Comparison of ENCODE assay signal across 28 mouse cellular contexts in the genomic region with DNA sequence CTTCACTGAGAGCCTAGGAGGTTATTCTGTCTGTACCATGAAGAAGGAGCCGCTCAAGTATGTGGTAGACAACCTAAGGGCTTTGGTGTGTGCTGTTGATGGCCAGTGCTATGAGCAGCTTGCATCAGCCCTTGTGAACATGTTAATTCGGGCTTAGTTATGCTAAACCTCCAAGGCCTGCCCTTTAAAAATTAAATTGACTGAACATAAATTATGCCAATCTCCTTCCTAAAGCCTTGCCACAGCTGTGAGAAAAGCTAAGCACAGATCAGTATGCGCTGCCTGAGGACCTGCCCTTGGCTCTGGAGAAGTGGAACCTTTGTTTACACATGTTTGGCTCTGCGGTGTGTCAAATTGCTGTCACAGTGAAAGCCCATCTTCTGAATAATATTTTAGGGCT.
A peak's percentile ranks its signal among the peaks of the same experiment; 100 is the strongest.
DNase-seq lines count a peak whose midpoint lies in the region; ATAC-seq and TF ChIP-seq lines count a peak whose summit lies in the region.
"Had no signal": no experiment of that assay in that cellular context is flagged by ENCODE, and none has a peak within 500 bp of the region (broad histone marks: within the 10 kb centered on the region; RNA-seq: fewer than 3 reads in every experiment).

No protein-coding gene starts in this region.

- H3K4me3 ChIP-seq in hindbrain, embryonic 12.5 days = no peak overlapping the region
- H3K4me3 ChIP-seq in hindbrain, embryonic 13.5 days = no peak overlapping the region
- no peak overlapping the region for H3K4me3 ChIP-seq in forebrain, embryonic 16.5 days (replicated peaks; ENCODE audit: low read length)
- H3K4me3 ChIP-seq in midbrain, embryonic 15.5 days = no peak overlapping the region
- H3K4me3 ChIP-seq: embryonic facial prominence, embryonic 13.5 days; erythroblast, embryonic 14.5 days; heart, embryonic 12.5 days; hindbrain, embryonic 15.5 days; intestine, embryonic 15.5 days; layer of hippocampus, adult 2 months; limb, embryonic 13.5 days; liver, embryonic 12.5 days; neural tube, embryonic 13.5 days; stomach, embryonic 15.5 days had no signal

- no peaks in the 10 kb centered on the region for H3K4me1 ChIP-seq in hindbrain, embryonic 12.5 days
- no peaks in the 10 kb centered on the region for H3K4me1 ChIP-seq in hindbrain, embryonic 13.5 days (replicated peaks)
- H3K4me1 ChIP-seq in forebrain, embryonic 16.5 days (replicated peaks; ENCODE audit: control insufficient read depth, insufficient read depth, low read length) = no peaks in the 10 kb centered on the region
- H3K4me1 ChIP-seq in midbrain, embryonic 15.5 days = 0 out of 2 replicates have a peak, but pooled peaks cover 3% of the 10 kb centered on the region
- H3K4me1 ChIP-seq: embryonic facial prominence, embryonic 13.5 days; heart, embryonic 12.5 days; hindbrain, embryonic 15.5 days; intestine, embryonic 15.5 days; limb, embryonic 13.5 days; liver, embryonic 12.5 days; neural tube, embryonic 13.5 days; stomach, embryonic 15.5 days had no signal

- peak; percentile 63 for ATAC-seq in hindbrain, embryonic 12.5 days (ENCODE audit: low FRiP score)
- no peak for ATAC-seq in hindbrain, embryonic 13.5 days (ENCODE audit: low FRiP score)
- peak; percentile 89 for ATAC-seq in forebrain, embryonic 16.5 days
- peak; percentile 89 for ATAC-seq in midbrain, embryonic 15.5 days (replicated peaks)
- ATAC-seq: intestine, embryonic 15.5 days; liver, embryonic 12.5 days; Patski had no signal

- no peaks in the 10 kb centered on the region for H3K27me3 ChIP-seq in hindbrain, embryonic 12.5 days
- H3K27me3 ChIP-seq in hindbrain, embryonic 13.5 days = no peaks in the 10 kb centered on the region
- H3K27me3 ChIP-seq in forebrain, embryonic 16.5 days (replicated peaks; ENCODE audit: control insufficient read depth, insufficient read depth, low read length) = no peaks in the 10 kb centered on the region
- H3K27me3 ChIP-seq in midbrain, embryonic 15.5 days (replicated peaks) = no peaks in the 10 kb centered on the region
- H3K27me3 ChIP-seq: embryonic facial prominence, embryonic 13.5 days; heart, embryonic 12.5 days; hindbrain, embryonic 15.5 days; intestine, embryonic 15.5 days; limb, embryonic 13.5 days; liver, embryonic 12.5 days; neural tube, embryonic 13.5 days; Patski; stomach, embryonic 15.5 days had no signal

- TF ChIP-seq POLR2A in brain, embryonic 14.5 days (IDR thresholded peaks at IDR 0.05; ENCODE audit: borderline replicate concordance, extremely low read depth, insufficient read depth, insufficient read length, poor library complexity, severe bottlenecking) = no peak

- DNase-seq in brain, embryonic 14.5 days (ENCODE audit: low read depth) = peak; percentile 74
- no peak for DNase-seq in adrenal gland, postnatal 36 days
- no peak for DNase-seq in kidney, adult 18-20 months
- DNase-seq: adrenal gland, adult 8-10 months; cerebellum, adult 2 months; cerebellum, postnatal 36 days; embryo, embryonic 11 days; heart, adult 11 months; heart, postnatal 10 days; kidney, postnatal 25 days; lung, adult 18-20 months; lung, postnatal 10 days; thymus, postnatal 25 days had no signal

- H3K9me3 ChIP-seq in hindbrain, embryonic 12.5 days (replicated peaks) = no peaks in the 10 kb centered on the region
- H3K9me3 ChIP-seq in hindbrain, embryonic 13.5 days = no peaks in the 10 kb centered on the region
- H3K9me3 ChIP-seq in forebrain, embryonic 16.5 days (ENCODE audit: control insufficient read depth, low read length) = no peaks in the 10 kb centered on the region
- no peaks in the 10 kb centered on the region for H3K9me3 ChIP-seq in midbrain, embryonic 15.5 days
- H3K9me3 ChIP-seq: embryonic facial prominence, embryonic 13.5 days; heart, embryonic 12.5 days; hindbrain, embryonic 15.5 days; intestine, embryonic 15.5 days; limb, embryonic 13.5 days; liver, embryonic 12.5 days; neural tube, embryonic 13.5 days; stomach, embryonic 15.5 days had no signal

- H3K4me2 ChIP-seq in hindbrain, embryonic 12.5 days (replicated peaks) = no peak overlapping the region
- no peak overlapping the region for H3K4me2 ChIP-seq in hindbrain, embryonic 13.5 days
- no peak overlapping the region for H3K4me2 ChIP-seq in forebrain, embryonic 16.5 days (ENCODE audit: low read length)
- no peak overlapping the region for H3K4me2 ChIP-seq in midbrain, embryonic 15.5 days
- H3K4me2 ChIP-seq: embryonic facial prominence, embryonic 13.5 days; heart, embryonic 12.5 days; hindbrain, embryonic 15.5 days; intestine, embryonic 15.5 days; limb, embryonic 13.5 days; liver, embryonic 12.5 days; neural tube, embryonic 13.5 days; stomach, embryonic 15.5 days had no signal

- H3K27ac ChIP-seq in hindbrain, embryonic 12.5 days = no peak overlapping the region
- no peak overlapping the region; the same call in 1 of the 2 replicates for H3K27ac ChIP-seq in hindbrain, embryonic 13.5 days
- no peak overlapping the region for H3K27ac ChIP-seq in forebrain, embryonic 16.5 days (ENCODE audit: low read length)
- H3K27ac ChIP-seq in midbrain, embryonic 15.5 days = peak overlapping the region; percentile 38; the same call in 1 of the 2 replicates
- H3K27ac ChIP-seq: embryonic facial prominence, embryonic 13.5 days; hindbrain, embryonic 15.5 days; intestine, embryonic 15.5 days; layer of hippocampus, adult 2 months; limb, embryonic 13.5 days; liver, embryonic 12.5 days; neural tube, embryonic 13.5 days; stomach, embryonic 15.5 days had no signal

- H3K36me3 ChIP-seq in hindbrain, embryonic 12.5 days = no peaks in the 10 kb centered on the region
- no peaks in the 10 kb centered on the region for H3K36me3 ChIP-seq in hindbrain, embryonic 13.5 days
- H3K36me3 ChIP-seq in forebrain, embryonic 16.5 days (ENCODE audit: control insufficient read depth, insufficient read depth) = no peaks in the 10 kb centered on the region
- H3K36me3 ChIP-seq in midbrain, embryonic 15.5 days (replicated peaks) = no peaks in the 10 kb centered on the region
- H3K36me3 ChIP-seq: embryonic facial prominence, embryonic 13.5 days; heart, embryonic 12.5 days; hindbrain, embryonic 15.5 days; intestine, embryonic 15.5 days; limb, embryonic 13.5 days; liver, embryonic 12.5 days; neural tube, embryonic 13.5 days; stomach, embryonic 15.5 days had no signal

- WGBS in hindbrain, embryonic 12.5 days = 60% methylated on average over 4 of the region's 4 CpGs
- WGBS in hindbrain, embryonic 13.5 days = 53% methylated on average over 4 of the region's 4 CpGs
- 39% methylated on average over 4 of the region's 4 CpGs for WGBS in forebrain, embryonic 16.5 days
- WGBS in midbrain, embryonic 15.5 days = 29% methylated on average over 4 of the region's 4 CpGs

- no peak for TF ChIP-seq CTCF in brain, embryonic 14.5 days (IDR thresholded peaks at IDR 0.05; ENCODE audit: borderline replicate concordance, extremely low read depth, insufficient read depth, insufficient read length)

- no peak overlapping the region for H3K9ac ChIP-seq in hindbrain, embryonic 12.5 days
- H3K9ac ChIP-seq in hindbrain, embryonic 13.5 days = no peak overlapping the region
- no peak overlapping the region for H3K9ac ChIP-seq in forebrain, embryonic 16.5 days (replicated peaks; ENCODE audit: low read depth, low read length)
- H3K9ac ChIP-seq in midbrain, embryonic 15.5 days = no peak overlapping the region
- H3K9ac ChIP-seq: embryonic facial prominence, embryonic 13.5 days; heart, embryonic 12.5 days; hindbrain, embryonic 15.5 days; intestine, embryonic 15.5 days; limb, embryonic 13.5 days; liver, embryonic 12.5 days; neural tube, embryonic 13.5 days; stomach, embryonic 15.5 days had no signal
